Mouse (Mus musculus) cortical plate, adult 2 months (tissue): ENCODE measurements at regions not wholly inside any gene's neighbourhood (a gene's known extent, or its start where the extent isn't known, plus 50 kb on each side); places are given as distances from the start of the nearest gene placed in this dataset.

ENCODE experiments used
- H3K27ac ChIP-seq: fragments of 200-500 bp; 2 replicates; pipeline ENCODE4 v1.5.1; 2012; ENCODE audit warnings: low read length, control low read depth, inconsistent platforms; ENCODE audit not compliant: insufficient read depth
- H3K4me1 ChIP-seq: fragments of 200-500 bp; 2 replicates; pipeline ENCODE4 v1.6.1; 2011; ENCODE audit warnings: low read length; ENCODE audit not compliant: control insufficient read depth, insufficient read depth
- H3K4me3 ChIP-seq: fragments of 200-500 bp; 2 replicates; pipeline ENCODE4 v1.5.1; 2011; ENCODE audit warnings: mild to moderate bottlenecking, low read length, control low read depth; ENCODE audit not compliant: insufficient read depth
- CTCF ChIP-seq: fragments of 200-500 bp; IDR thresholded peaks from 2 replicates; pipeline ENCODE4 v1.5.1; 2011; ENCODE audit warnings: mild to moderate bottlenecking, control low read depth, low read length; ENCODE audit not compliant: insufficient read depth; ENCODE audit errors: extremely low read depth
- POLR2A ChIP-seq: fragments of 200-500 bp; IDR thresholded peaks from 2 replicates; pipeline ENCODE4 v1.6.1; 2011; ENCODE audit warnings: mild to moderate bottlenecking, low read length, control low read depth; ENCODE audit not compliant: insufficient read depth; ENCODE audit errors: extremely low read depth

DNA sequence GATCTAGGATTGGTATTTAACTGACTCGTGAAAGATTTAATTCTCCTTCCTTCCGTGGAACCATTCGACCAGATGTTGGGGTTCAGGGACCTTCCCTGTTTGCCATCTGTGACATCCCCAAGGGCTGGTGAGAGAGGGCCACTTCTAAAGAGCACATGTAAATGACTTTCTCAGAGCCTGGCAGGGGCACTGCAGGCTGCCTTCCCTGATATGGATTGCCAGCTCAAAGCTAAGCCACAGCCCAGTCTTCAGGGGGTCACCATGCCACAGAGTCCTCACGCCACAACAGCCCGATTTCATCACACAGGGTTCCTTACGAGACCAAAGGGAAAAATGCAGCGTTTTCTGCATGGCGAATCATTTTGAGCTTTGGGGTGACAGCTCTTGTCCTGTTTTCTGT lies 115.1 kb upstream of the Prox1 start:
- no peaks in the 10 kb centered on the region for H3K4me1 ChIP-seq
- TF ChIP-seq POLR2A (no peak), CTCF (no peak)

DNA sequence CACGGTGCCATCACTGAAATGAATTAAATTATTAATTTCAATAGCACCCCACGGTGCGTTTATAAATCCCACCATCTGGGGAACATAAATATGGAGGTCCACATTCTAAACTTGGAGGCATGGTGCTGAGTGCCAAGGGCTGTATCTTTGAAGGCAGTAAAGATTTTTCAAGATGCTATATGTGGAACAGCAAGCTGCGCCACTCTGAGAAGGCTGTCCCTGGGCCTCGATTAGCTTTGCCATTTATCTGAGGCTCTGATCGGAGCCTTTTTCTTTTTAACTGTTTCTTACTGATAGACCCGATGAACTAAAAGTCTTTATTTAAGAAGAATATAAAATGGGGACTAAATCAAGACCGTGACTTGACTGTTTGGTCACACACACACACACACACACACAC lies 114.5 kb upstream of the Prox1 start:
- no peak overlapping the region for H3K27ac ChIP-seq
- no peaks in the 10 kb centered on the region for H3K4me1 ChIP-seq
- no peak overlapping the region for H3K4me3 ChIP-seq
- no peak for TF ChIP-seq CTCF
- TF ChIP-seq POLR2A: no peak

More for the DNA sequence above, 115.1 kb upstream of the Prox1 start:
- Histone ChIP-seq H3K4me3 (no peak overlapping the region), H3K27ac (no peak overlapping the region)

DNA sequence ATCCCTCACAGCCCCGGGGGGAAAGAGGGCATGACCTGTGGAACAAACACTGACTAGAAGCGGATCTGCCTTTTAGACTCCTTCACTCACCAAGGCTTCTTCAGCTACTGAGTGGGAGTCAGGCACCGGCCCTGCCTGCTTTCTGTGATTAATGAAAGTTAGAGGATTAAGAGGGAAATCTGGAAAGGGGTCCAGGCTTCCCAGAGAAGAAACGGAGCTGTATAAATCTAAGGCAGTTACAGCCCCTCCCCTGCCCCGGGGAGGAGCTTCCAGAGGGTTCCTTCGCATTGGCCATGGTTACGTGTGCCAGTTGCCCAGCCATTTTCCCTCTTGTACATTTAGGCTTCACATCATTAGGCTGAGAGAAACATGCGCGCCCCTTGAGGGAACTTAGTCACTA lies 113.6 kb upstream of the Prox1 start:
- no peak overlapping the region for H3K27ac ChIP-seq
- no peak overlapping the region for H3K4me3 ChIP-seq
- no peak for TF ChIP-seq POLR2A
- no peak for TF ChIP-seq CTCF
- no peaks in the 10 kb centered on the region for H3K4me1 ChIP-seq

DNA sequence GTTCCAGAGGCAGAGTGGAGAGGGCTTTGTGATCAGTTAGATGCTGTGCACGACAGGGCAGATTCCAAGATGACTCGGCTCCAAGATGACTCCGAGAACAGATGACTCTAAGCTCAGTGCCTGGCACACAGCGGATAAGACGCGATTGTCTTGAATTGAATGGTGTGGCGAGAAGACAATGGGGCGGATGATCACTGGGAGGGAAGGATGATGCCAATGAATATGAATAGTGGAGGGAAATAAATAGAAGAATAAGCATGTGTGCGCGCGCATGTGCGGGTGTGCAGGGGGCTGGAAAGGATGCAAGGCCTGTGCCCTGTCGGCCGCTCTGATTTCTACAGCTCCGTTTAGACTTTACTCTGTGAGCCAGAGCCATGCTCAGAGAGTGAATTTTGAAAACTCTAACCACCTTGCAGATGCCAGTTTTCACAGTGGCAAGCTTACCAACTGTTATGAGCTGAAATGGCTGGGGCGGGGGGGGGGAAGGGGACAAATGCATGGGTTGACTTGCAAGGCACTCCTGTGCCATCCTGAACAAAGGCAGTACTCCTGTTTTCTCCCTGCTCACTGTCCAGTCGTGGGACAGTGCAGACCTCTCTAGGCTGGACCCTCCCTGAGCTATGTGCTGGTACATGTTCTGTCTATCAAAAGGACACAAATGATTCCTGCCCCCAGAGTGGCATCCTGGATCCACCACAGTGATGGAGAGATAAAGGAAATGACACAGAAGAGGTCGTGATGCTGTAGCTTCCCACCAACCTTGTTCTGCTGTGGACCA lies 109.8 kb upstream of the Prox1 start:
- no peaks in the 10 kb centered on the region for H3K4me1 ChIP-seq
- H3K27ac ChIP-seq: peak overlapping the region; percentile 21
- H3K4me3 ChIP-seq: no peak overlapping the region
- TF ChIP-seq CTCF (no peak), POLR2A (no peak)

DNA sequence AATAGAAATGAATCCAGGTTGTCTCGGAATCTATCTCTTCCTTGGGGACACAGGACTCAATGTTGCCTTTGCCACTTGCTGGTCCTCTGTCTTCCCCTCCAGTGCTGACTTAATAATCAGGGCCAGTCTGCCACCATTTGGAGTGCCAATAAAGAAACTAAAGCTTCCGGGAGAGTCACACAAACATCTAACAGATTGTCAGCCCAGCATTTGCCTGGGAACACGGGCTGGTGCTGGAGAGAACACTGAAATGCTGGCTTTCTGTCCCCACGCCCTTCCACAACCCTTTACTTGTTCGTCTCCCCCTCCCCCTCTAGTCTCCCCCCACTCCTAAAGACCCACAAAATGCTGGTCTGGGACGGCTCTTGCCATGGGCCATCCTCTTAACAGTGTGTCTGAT lies 104.4 kb upstream of the Prox1 start:
- H3K4me3 ChIP-seq: no peak overlapping the region
- TF ChIP-seq CTCF (no peak), POLR2A (no peak)
- H3K4me1 ChIP-seq: no peaks in the 10 kb centered on the region
- H3K27ac ChIP-seq: no peak overlapping the region

DNA sequence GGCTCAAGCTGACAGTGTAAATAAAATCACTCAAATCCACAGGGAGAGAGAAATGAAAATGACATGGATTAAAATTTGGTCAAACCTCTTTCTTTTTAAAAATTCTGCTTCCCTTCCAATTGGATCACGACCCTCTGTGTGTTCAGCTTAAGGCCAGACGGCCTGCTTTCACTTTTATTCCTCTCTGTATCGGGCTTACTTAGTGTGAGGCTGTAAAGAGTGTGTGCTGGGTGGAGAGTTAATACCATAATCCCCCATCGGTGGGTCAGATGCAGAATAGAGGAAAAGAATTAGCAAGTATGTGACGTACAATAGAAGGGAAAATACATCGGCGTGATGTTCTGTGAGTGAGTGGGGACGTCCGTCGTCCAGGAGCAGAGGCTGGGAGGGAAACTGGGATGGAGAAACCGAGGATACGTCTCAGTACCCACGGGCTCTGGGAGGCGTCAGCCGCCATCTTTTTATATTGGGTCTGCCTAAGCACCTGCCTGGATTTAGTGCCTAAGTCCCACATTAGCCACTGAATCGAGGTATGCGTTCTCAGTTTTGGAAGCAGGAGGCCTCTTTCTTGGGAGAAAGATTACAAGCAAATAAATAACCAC lies 100.4 kb upstream of the Prox1 start:
- Histone ChIP-seq H3K4me3 (no peak overlapping the region), H3K27ac (no peak overlapping the region), H3K4me1 (no peaks in the 10 kb centered on the region)
- no peak for TF ChIP-seq CTCF
- TF ChIP-seq POLR2A: no peak

DNA sequence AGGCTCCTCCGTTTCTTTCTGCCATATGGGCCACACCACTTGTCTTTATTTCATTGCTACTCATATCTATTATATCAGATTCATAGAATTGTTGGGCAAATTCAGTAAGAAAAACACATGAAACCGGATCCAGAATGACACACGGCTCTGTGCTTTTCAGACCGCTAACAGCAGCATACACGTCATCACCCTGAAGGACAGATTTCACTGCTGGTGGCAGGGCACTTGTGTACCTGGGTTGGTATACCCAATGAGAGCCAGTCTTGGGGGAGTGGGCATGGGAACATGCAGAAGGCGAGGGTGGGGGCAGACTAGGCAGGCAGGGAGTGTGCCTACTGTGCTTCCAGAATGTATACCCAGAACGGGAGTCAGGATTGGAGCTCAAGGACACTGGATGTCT lies 98.7 kb upstream of the Prox1 start:
- TF ChIP-seq CTCF (no peak), POLR2A (no peak)
- Histone ChIP-seq H3K4me3 (no peak overlapping the region), H3K27ac (no peak overlapping the region), H3K4me1 (no peaks in the 10 kb centered on the region)

DNA sequence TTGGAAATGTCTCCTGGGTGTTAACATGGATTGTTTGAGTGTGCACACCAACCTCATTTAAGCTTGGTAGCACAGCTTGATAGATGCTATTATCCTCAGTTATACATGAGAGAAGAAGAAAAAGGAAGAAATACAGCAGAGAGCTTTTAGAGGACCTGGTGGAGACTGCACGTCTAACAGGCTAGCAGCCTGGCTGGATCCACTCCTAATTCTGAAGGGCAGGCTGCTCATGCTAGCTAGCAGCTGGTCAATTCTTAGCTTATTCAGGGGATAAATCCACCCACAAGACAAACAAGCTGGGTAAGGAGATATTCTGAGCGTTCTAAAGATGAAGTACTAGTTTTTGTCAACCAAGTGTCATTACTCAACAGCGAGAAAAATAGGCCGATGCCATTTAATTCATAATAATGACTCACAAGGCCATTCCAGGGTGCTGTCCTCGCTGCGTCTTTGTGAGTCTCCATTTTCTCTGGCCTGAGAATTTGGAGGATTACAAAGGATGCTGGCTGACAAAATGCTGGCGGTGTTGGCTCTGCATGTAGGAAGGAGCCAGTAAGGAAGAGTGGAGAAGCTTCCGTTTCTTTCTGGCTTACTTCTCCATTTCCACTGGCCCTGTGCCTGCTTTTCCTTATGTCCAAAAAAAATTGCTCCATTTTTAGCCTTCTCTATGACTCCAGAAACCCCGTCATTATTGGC lies 94.7 kb upstream of the Prox1 start:
- H3K4me3 ChIP-seq: no peak overlapping the region
- H3K4me1 ChIP-seq: no peaks in the 10 kb centered on the region
- no peak for TF ChIP-seq POLR2A
- no peak for TF ChIP-seq CTCF
- no peak overlapping the region for H3K27ac ChIP-seq

DNA sequence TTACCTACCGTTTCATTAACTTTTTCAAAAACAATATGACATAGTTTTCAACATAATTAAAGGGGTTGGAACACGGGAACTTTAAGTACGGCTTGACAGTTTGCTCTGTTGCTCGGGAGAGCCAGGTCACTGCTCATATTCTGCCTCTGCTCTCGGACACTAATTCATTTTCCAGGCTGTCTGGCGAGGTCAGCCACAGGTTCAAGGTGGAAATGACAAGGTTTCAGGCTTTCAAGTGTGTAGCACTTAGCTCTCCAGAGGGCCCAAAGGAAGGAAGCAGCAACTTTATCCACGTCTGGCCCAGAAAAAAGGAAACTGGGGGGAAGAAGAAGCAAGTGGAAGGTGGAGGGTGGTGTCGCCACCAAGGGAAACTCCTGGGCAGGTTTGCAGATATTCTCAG lies 94.0 kb upstream of the Prox1 start:
- Histone ChIP-seq H3K4me3 (no peak overlapping the region), H3K4me1 (no peaks in the 10 kb centered on the region), H3K27ac (no peak overlapping the region)
- TF ChIP-seq POLR2A (no peak), CTCF (no peak)
